Mouse (Mus musculus) intestine, postnatal 0 days (tissue): ENCODE data around the gene Igf1r. TPM values are rescaled to one million over a fixed set of nuclear protein-coding genes. Genes with fewer than 3 reads are reported as not detected.

ENCODE experiments used
- ATAC-seq: fragments of 200-750 bp; cut with Nextera tagmentation; 2 replicates; pipeline ENCODE4 v1.8.0; 2017; ENCODE audit warnings: mild to moderate bottlenecking, moderate TSS enrichment, moderate library complexity
- H3K27ac ChIP-seq: fragments of 300-500 bp; sonication (generic); 2 replicates; pipeline ENCODE4 v1.5.1; 2014; ENCODE audit warnings: mild to moderate bottlenecking, low read depth, low read length, moderate library complexity
- H3K27me3 ChIP-seq: fragments of 300-500 bp; sonication (generic); replicated peaks from 2 replicates; pipeline ENCODE4 v1.6.1; 2014; ENCODE audit warnings: low read length, mixed read lengths; ENCODE audit not compliant: control insufficient read depth, insufficient read depth
- H3K36me3 ChIP-seq: fragments of 300-500 bp; sonication (generic); 2 replicates; pipeline ENCODE4 v1.6.1; 2014; ENCODE audit warnings: mild to moderate bottlenecking, moderate library complexity; ENCODE audit not compliant: control insufficient read depth, insufficient read depth
- H3K4me1 ChIP-seq: fragments of 300-500 bp; sonication (generic); replicated peaks from 2 replicates; pipeline ENCODE4 v1.6.1; 2014; ENCODE audit warnings: antibody characterized with exemption, low read length, mixed read lengths; ENCODE audit not compliant: control insufficient read depth, insufficient read depth
- H3K4me2 ChIP-seq: fragments of 300-500 bp; sonication (generic); replicated peaks from 2 replicates; pipeline ENCODE4 v1.6.1; 2014; ENCODE audit warnings: low read depth, mild to moderate bottlenecking, moderate library complexity
- H3K4me3 ChIP-seq: fragments of 300-500 bp; sonication (generic); 2 replicates; pipeline ENCODE4 v1.5.1; 2014; ENCODE audit warnings: low read depth, low read length
- H3K9ac ChIP-seq: fragments of 300-500 bp; sonication (generic); 2 replicates; pipeline ENCODE4 v1.6.1; 2014; ENCODE audit warnings: mild to moderate bottlenecking, low read depth, low read length
- H3K9me3 ChIP-seq: fragments of 300-500 bp; sonication (generic); 2 replicates; pipeline ENCODE4 v1.6.1; 2016; ENCODE audit warnings: mixed run types; ENCODE audit not compliant: control insufficient read depth
- CTCF ChIP-seq: sonication (generic); IDR thresholded peaks from 2 replicates; pipeline ENCODE4 v1.5.1; 2016; ENCODE audit warnings: low read depth, mild to moderate bottlenecking, control low read depth, antibody characterized with exemption, moderate library complexity
- WGBS: fragments of 180-500 bp; shearing (Covaris S2); extraction: QIAGEN DNeasy Blood & Tissue Kit; methylation state at CpG from one replicate; pipeline ENCODE4 v1.1.7; 2014; 5-methylcytosine and 5-hydroxymethylcytosine counted together
- polyA plus RNA-seq: library from polyadenylated mRNA; unstranded; fragments of >200 nt; fragmentation: Nextera tagmentation; extraction: Ambion mirVana; gene quantifications from 2 replicates; pipeline ENCODE4 v1.2.1, GENCODE M21; 2015

The Igf1r gene
- polyA plus RNA-seq, 1 experiment from 2014 or later, result 5.3 TPM

GRCm38 (mm10) chr7:68044621-68045020, 92.0 kb downstream of the Igf1r start:
- Histone ChIP-seq H3K27me3 (no peaks in the 10 kb centered on the region), H3K4me2 (no peak overlapping the region), H3K4me3 (no peak overlapping the region), H3K9me3 (no peaks in the 10 kb centered on the region), H3K9ac (no peak overlapping the region), H3K36me3 (no peaks in the 10 kb centered on the region), H3K27ac (no peak overlapping the region), H3K4me1 (no peaks in the 10 kb centered on the region)
- ATAC-seq, result no peak
- no peak for TF ChIP-seq CTCF
- 86% methylated on average over 4 of the region's 4 CpGs for WGBS

DNA sequence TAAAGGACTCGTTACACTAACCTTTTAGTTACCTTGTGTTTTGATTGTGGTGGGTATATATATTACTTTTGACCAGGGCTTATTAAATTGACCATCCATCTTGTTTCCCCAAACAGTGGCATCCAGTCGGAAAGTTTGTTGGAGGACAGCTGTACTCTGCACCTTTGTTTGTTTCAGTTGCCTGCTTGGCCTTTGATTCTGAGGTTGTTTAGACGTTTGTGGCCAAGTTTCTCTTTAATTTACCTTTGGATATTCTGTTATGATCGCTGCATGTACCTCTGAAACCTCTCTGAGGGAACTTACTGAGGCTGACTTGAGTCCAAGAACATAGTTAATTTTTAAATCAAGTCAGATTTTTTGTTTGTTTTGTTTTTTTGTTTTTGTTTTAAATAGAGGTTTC, 94.5 kb downstream of the Igf1r start:
- H3K36me3 ChIP-seq, result no peaks in the 10 kb centered on the region
- no peak overlapping the region for H3K9ac ChIP-seq
- ATAC-seq, result no peak
- 74% methylated on average over 4 of the region's 4 CpGs for WGBS
- H3K9me3 ChIP-seq, result no peaks in the 10 kb centered on the region
- H3K4me1 ChIP-seq, result no peaks in the 10 kb centered on the region
- H3K27ac ChIP-seq, result no peak overlapping the region
- TF ChIP-seq CTCF, result no peak
- H3K27me3 ChIP-seq, result no peaks in the 10 kb centered on the region
- no peak overlapping the region for H3K4me2 ChIP-seq
- no peak overlapping the region for H3K4me3 ChIP-seq

- H3K36me3 ChIP-seq, result no peaks in the 10 kb centered on the region
- H3K4me1 ChIP-seq, result no peaks in the 10 kb centered on the region
- H3K27ac ChIP-seq, result no peak overlapping the region
- H3K9me3 ChIP-seq, result no peaks in the 10 kb centered on the region
- WGBS, result 86% methylated on average over 4 of the region's 4 CpGs
- no peaks in the 10 kb centered on the region for H3K27me3 ChIP-seq
- H3K4me2 ChIP-seq, result no peak overlapping the region
- TF ChIP-seq CTCF, result no peak
- ATAC-seq, result no peak
- H3K4me3 ChIP-seq, result no peak overlapping the region
- no peak overlapping the region for H3K9ac ChIP-seq
Measured at GRCm38 (mm10) chr7:68048532-68048931, 95.9 kb downstream of the Igf1r start.

- TF ChIP-seq CTCF, result no peak
- WGBS, result 81% methylated on average over 7 of the region's 7 CpGs
- Histone ChIP-seq H3K27me3 (no peaks in the 10 kb centered on the region), H3K36me3 (no peaks in the 10 kb centered on the region), H3K27ac (no peak overlapping the region), H3K9me3 (no peaks in the 10 kb centered on the region), H3K4me1 (0 out of 2 replicates have a peak, but pooled peaks cover under 1% of the 10 kb centered on the region), H3K9ac (no peak overlapping the region), H3K4me3 (no peak overlapping the region), H3K4me2 (no peak overlapping the region)
- ATAC-seq, result no peak
Measured at GRCm38 (mm10) chr7:68049048-68049447, 96.4 kb downstream of the Igf1r start.

- no peak overlapping the region for H3K4me2 ChIP-seq
- no peak overlapping the region for H3K27ac ChIP-seq
- no peak overlapping the region for H3K4me3 ChIP-seq
- TF ChIP-seq CTCF, result no peak
- no peak overlapping the region for H3K9ac ChIP-seq
- H3K9me3 ChIP-seq, result no peaks in the 10 kb centered on the region
- no peak for ATAC-seq
- H3K36me3 ChIP-seq, result no peaks in the 10 kb centered on the region
- WGBS, result 84% methylated on average over 10 of the region's 10 CpGs
- H3K27me3 ChIP-seq, result no peaks in the 10 kb centered on the region
- 0 out of 2 replicates have a peak, but pooled peaks cover 4% of the 10 kb centered on the region for H3K4me1 ChIP-seq
Measured at GRCm38 (mm10) chr7:68053002-68053624, 100.5 kb downstream of the Igf1r start.

DNA sequence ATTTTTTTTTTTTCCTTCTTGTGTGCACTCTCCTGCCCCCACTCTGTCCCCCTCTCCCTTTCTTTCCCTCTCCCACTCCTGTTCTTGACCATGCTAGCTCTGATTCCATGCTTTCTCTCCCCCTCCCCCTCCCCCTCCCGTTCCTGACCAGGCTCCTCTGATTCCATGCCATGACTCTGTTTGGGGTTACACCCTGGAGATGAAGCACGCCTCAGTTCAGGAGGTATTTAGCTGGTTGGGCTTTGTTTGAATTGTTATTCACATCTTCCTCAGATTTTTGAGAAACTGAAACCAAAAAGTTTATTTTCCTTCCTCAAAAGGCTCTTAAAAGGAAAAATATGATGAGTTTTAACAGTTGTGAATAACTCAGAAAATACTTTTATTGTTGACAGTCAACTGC, 101.9 kb downstream of the Igf1r start:
- H3K36me3 ChIP-seq, result no peaks in the 10 kb centered on the region
- no peak for TF ChIP-seq CTCF
- no peak overlapping the region for H3K4me3 ChIP-seq
- 0 out of 2 replicates have a peak, but pooled peaks cover 4% of the 10 kb centered on the region for H3K4me1 ChIP-seq
- H3K9me3 ChIP-seq, result no peaks in the 10 kb centered on the region
- ATAC-seq, result no peak
- WGBS, result 45% methylated on average over 2 of the region's 2 CpGs
- no peak overlapping the region for H3K9ac ChIP-seq
- H3K27me3 ChIP-seq, result no peaks in the 10 kb centered on the region
- H3K27ac ChIP-seq, result no peak overlapping the region
- no peak overlapping the region for H3K4me2 ChIP-seq
